Mouse (Mus musculus): ENCODE measurements at regions not wholly inside any gene's neighbourhood (a gene's known extent, or its start where the extent isn't known, plus 50 kb on each side); places are given as distances from the start of the nearest gene placed in this dataset.
A peak's percentile ranks its signal among the peaks of the same experiment; 100 is the strongest.

- DNase-seq, result no peak
Observed at GRCm38 (mm10) chr5:120030904-120031303, 85.4 kb upstream of the Rbm19 start.

DNA sequence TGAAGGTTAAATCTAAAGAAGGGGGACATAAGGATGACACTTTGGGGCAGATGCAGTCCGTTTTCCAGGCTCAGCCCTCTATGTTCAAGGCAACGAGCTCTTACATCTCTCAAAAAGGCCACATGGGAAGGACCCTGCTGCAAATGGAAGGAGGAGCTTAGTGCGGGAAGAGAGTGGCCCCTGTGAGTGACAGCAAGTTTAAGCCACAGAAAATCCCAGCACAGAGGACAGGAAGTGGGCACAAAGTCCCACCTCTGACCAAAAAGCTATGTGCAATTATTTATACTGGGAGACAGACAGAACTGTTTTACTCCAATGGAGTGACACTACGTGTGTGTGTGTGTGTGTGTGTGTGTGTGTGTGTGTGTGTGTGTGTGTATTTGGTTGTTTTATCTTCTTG is 84.7 kb upstream of the Rbm19 start:
- DNase-seq, result no peak

GRCm38 (mm10) chr5:120034499-120035077 is 81.7 kb upstream of the Rbm19 start:
- no peak for DNase-seq

DNA sequence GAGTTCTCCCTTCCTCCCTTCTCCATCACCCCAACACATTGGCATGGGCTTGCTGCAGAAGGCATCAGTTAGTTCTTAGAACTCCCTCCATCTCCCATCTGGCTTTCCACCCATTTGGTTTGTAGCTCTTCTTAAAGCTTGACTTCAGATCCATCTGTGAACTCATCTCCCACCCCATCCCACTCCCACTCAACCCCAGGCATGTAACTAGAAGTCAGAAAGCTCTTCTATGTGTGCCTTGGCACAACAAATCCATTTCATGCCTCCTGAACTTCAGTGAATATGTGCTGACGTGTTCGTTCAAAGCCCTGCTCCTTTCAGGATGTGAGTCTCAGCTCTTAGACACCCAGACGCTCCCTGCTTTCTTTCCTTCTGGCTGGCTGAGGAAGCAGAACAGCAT is 81.0 kb upstream of the Rbm19 start:
- no peak for DNase-seq

- no peak for DNase-seq
Observed at GRCm38 (mm10) chr5:120037806-120038205, 78.5 kb upstream of the Rbm19 start.

GRCm38 (mm10) chr5:120043786-120044185 is 72.5 kb upstream of the Rbm19 start:
- DNase-seq, result no peak

DNA sequence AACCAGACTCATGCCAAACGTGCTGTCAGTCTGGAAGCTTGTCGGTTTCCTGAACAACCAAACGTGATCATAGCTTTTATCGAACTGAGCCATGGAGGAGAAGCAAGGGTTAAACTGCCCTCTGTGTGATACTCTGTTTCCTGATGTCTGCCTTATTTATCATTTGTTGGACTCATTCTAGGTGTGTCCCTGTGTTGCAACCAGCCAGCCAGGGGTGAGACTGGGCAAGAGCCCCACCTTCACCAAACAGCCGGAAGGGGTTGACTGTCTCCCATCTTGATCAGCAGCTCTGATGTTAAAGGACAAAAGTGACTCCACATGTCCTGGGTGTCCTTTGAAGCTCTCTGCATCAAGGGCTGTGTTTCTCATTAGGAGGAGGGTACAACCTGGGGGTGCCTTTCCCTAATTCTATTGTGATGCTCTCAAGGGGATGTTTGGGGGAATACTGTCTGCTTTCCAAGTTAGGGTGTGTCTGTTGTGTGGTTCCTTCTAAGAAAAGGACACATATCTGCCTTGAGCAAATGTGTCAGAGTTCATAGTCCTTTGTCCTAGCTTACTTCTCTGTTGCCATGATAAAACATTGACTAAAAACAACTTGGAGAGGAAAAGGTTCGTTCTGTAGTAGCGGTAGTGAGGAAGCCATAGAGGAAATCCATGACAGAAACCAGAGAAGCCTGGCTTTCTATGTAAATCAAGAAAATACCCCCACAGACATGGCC is 67.0 kb upstream of the Rbm19 start:
- no peak for DNase-seq

DNA sequence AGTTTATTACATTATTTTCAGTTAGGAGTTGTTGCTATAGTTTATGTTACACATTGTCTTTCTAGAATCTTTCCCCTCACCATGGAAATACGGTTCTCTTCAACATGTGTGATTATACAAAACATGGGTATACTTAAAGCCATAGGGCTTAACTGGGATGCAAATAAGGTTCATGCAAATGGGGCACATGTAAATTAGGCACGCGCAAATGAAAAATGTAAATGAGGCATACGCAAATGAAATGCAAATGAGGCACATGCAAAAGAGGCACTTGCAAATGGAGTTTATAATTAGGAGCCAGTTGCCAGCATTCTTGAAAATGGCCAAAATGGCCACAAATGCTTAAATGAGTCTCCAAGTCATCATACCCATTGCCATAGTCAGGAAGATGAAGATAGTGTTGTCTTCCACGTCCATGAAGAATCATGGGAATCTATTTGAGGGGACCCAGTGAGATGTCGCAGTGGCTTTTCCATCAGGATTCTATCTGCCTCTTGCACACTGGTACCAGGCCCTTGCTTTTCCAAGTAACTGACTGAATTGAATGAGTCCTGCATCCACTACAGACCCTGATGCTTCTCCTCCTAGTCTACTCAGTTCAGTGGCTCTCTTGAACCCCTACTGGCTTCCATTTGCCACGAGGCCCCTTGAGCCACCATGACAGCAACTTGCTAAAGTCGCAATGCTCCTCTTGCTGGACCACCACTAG is 65.4 kb upstream of the Rbm19 start:
- no peak for DNase-seq

DNA sequence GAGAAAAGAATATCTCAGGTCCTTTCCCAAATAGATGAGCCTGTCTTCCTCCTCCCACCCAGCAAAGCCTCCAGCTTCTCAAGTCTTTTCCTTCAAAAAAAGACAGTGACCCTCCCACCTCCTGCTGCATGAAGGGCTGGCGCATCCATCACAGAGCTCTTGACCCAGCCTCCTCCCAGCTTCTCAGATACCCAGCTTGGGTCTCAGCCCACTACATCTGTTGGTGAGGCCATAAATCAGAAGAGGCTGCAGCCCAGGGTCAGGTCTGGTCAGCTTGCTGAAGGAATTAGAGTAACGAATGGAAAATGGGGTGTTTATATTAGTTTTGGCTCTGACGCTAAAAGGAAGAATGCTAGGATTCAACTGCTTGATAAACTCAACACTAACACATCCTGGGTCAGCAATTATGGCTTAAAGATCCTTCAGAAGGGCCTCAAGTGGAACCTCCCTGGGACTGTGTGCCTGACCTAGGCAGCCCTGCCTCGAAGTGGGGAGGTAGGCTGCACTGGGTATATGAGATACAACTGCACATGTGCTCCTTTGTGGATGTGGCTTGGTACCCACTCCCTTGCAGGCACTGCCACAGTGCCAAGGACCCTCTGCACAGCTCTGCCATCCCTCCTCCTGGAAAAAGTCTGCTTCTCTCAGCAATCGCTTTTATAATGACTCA is 61.6 kb upstream of the Rbm19 start:
- DNase-seq, result peak; percentile 5
